Mouse (Mus musculus): Measurements from ENCODE around the gene Nmt1. TPM values are rescaled to one million over a fixed set of nuclear protein-coding genes. Genes with fewer than 3 reads are reported as not detected.

Gene Nmt1
- total and polyA plus RNA-seq, 2 experiments from 2014 or later, result 39.8 to 71.5 TPM

DNA sequence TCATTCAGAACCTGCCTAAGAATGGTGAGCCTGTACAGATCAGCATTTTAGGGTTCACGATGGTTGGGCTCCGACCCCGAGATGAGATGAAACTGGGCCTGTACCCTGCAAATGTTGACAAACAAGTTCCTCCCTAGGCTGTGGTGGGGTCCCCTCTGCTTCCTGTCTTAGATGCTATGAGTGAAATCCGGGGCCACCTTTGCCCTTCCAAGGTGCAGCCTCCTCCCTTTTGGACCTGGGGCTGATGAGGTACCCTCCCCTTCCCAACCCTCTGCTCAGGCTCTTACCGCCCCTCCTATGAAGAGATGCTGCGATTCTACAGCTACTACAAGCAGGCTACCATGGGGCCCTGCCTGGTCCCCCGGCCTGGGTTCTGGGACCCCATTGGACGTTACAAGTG, 75.6 kb downstream of the Nmt1 start:
- H3K36me3 ChIP-seq (ENCODE audit: insufficient read depth, low read length), result no peaks in the 10 kb centered on the region
- no peak for ATAC-seq
- DNase-seq (ENCODE audit: low spot score), result no peak
- no peaks in the 10 kb centered on the region for H3K4me1 ChIP-seq (ENCODE audit: insufficient read depth, low read length)
- WGBS, result 61% methylated on average over 8 of the region's 8 CpGs
- no peak for TF ChIP-seq CTCF (IDR thresholded peaks at IDR 0.05; ENCODE audit: low read depth)
- 0 out of 2 replicates have a peak, but pooled peaks cover 3% of the 10 kb centered on the region for H3K27me3 ChIP-seq (ENCODE audit: insufficient read depth, low read length)
- H3K4me3 ChIP-seq (ENCODE audit: low read length), result peak overlapping the region; percentile 47; the same call in 1 of the 2 replicates
- H3K9ac ChIP-seq (replicated peaks; ENCODE audit: low read length), result 0 out of 2 replicates have a peak overlapping the region, but pooled peaks have one; percentile 42
- H3K27ac ChIP-seq, result no peak overlapping the region
- peak overlapping the region; percentile 87 for H3K4me2 ChIP-seq (ENCODE audit: low read depth, low read length)
- no peaks in the 10 kb centered on the region for H3K9me3 ChIP-seq (ENCODE audit: low read length)

DNA sequence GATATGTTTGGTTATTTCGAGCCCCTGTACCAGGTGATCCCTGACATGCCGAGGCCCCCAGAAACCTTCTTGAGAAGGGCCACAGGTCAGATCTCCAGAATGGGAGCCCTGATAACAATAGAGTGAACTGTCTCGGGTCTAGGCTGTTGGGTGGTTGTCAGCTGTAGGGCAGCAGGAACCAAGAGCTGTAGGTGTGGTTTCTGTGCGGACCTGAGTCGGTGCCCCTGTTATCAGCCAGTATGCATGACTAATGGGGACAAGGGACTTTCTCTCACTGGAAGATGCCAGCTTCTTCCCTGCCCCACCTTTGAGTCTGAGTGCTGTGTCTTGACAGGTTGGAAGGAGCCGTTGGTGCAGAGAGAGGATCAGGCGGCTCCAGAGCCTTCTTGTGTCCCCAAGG, 76.5 kb downstream of the Nmt1 start:
- no peak overlapping the region for H3K4me3 ChIP-seq (ENCODE audit: low read length)
- ATAC-seq, result no peak
- TF ChIP-seq CTCF (IDR thresholded peaks at IDR 0.05; ENCODE audit: low read depth), result no peak
- no peak overlapping the region for H3K4me2 ChIP-seq (ENCODE audit: low read depth, low read length)
- H3K9me3 ChIP-seq (ENCODE audit: low read length), result no peaks in the 10 kb centered on the region
- H3K9ac ChIP-seq (replicated peaks; ENCODE audit: low read length), result no peak overlapping the region
- H3K36me3 ChIP-seq (ENCODE audit: insufficient read depth, low read length), result no peaks in the 10 kb centered on the region
- 0 out of 2 replicates have a peak, but pooled peaks cover 3% of the 10 kb centered on the region for H3K27me3 ChIP-seq (ENCODE audit: insufficient read depth, low read length)
- H3K4me1 ChIP-seq (ENCODE audit: insufficient read depth, low read length), result no peaks in the 10 kb centered on the region
- WGBS, result 82% methylated on average over 7 of the region's 7 CpGs
- no peak overlapping the region for H3K27ac ChIP-seq
- no peak for DNase-seq (ENCODE audit: low spot score)

GRCm38 (mm10) chr11:103105180-103105725, 77.3 kb downstream of the Nmt1 start:
- WGBS, result 55% methylated on average over 14 of the region's 14 CpGs
- H3K9ac ChIP-seq (replicated peaks; ENCODE audit: low read length), result no peak overlapping the region
- H3K27me3 ChIP-seq (ENCODE audit: insufficient read depth, low read length), result 0 out of 2 replicates have a peak, but pooled peaks cover 2% of the 10 kb centered on the region
- no peak overlapping the region for H3K4me3 ChIP-seq (ENCODE audit: low read length)
- no peaks in the 10 kb centered on the region for H3K4me1 ChIP-seq (ENCODE audit: insufficient read depth, low read length)
- TF ChIP-seq CTCF (IDR thresholded peaks at IDR 0.05; ENCODE audit: low read depth), result no peak
- no peaks in the 10 kb centered on the region for H3K9me3 ChIP-seq (ENCODE audit: low read length)
- no peak overlapping the region for H3K27ac ChIP-seq
- no peak overlapping the region for H3K4me2 ChIP-seq (ENCODE audit: low read depth, low read length)
- H3K36me3 ChIP-seq (ENCODE audit: insufficient read depth, low read length), result no peaks in the 10 kb centered on the region
- ATAC-seq, result no peak
- DNase-seq (ENCODE audit: low spot score), result no peak

DNA sequence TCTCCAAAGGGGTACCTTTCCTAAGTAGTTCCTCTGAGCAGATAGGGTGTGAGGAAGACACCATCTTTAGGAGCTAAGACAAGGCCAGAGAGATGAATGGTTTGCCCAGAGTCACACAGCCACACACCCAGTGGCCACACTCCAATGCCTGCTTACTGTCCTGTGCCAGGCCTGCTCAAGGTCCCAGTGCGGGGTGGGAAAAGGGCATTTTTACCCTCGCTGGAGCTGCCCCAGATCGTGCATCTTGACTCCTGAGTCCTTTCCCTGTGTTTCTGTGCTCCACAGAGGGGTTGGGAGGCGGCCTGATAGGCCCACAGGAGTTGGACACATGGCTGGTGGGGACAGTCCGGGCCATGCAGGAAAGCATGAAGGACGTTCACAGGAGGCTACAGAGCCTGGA, 77.8 kb downstream of the Nmt1 start:
- Histone ChIP-seq H3K9ac (replicated peaks; ENCODE audit: low read length) (no peak overlapping the region), H3K27ac (no peak overlapping the region), H3K27me3 (ENCODE audit: insufficient read depth, low read length) (no peaks in the 10 kb centered on the region), H3K9me3 (ENCODE audit: low read length) (no peaks in the 10 kb centered on the region), H3K36me3 (ENCODE audit: insufficient read depth, low read length) (no peaks in the 10 kb centered on the region), H3K4me2 (ENCODE audit: low read depth, low read length) (no peak overlapping the region), H3K4me1 (ENCODE audit: insufficient read depth, low read length) (no peaks in the 10 kb centered on the region), H3K4me3 (ENCODE audit: low read length) (no peak overlapping the region)
- ATAC-seq, result no peak
- TF ChIP-seq CTCF (IDR thresholded peaks at IDR 0.05; ENCODE audit: low read depth), result no peak
- WGBS, result 90% methylated on average over 6 of the region's 6 CpGs
- DNase-seq (ENCODE audit: low spot score), result no peak

GRCm38 (mm10) chr11:103106386-103106785, 78.4 kb downstream of the Nmt1 start:
- no peak overlapping the region for H3K4me3 ChIP-seq (ENCODE audit: low read length)
- no peak overlapping the region for H3K4me2 ChIP-seq (ENCODE audit: low read depth, low read length)
- no peaks in the 10 kb centered on the region for H3K9me3 ChIP-seq (ENCODE audit: low read length)
- TF ChIP-seq CTCF (IDR thresholded peaks at IDR 0.05; ENCODE audit: low read depth), result no peak
- WGBS, result 63% methylated on average over 4 of the region's 4 CpGs
- no peak for DNase-seq (ENCODE audit: low spot score)
- H3K9ac ChIP-seq (replicated peaks; ENCODE audit: low read length), result no peak overlapping the region
- no peaks in the 10 kb centered on the region for H3K36me3 ChIP-seq (ENCODE audit: insufficient read depth, low read length)
- no peak for ATAC-seq
- H3K4me1 ChIP-seq (ENCODE audit: insufficient read depth, low read length), result no peaks in the 10 kb centered on the region
- no peak overlapping the region for H3K27ac ChIP-seq
- H3K27me3 ChIP-seq (ENCODE audit: insufficient read depth, low read length), result 0 out of 2 replicates have a peak, but pooled peaks cover 3% of the 10 kb centered on the region

- peaks cover 5% of the 10 kb centered on the region for H3K4me1 ChIP-seq (ENCODE audit: insufficient read depth, low read length)
- DNase-seq (ENCODE audit: low spot score) (no peak), ATAC-seq (no peak)
- no peak overlapping the region for H3K27ac ChIP-seq
- H3K27me3 ChIP-seq (ENCODE audit: insufficient read depth, low read length), result 0 out of 2 replicates have a peak, but pooled peaks cover 8% of the 10 kb centered on the region
- no peak overlapping the region for H3K4me3 ChIP-seq (ENCODE audit: low read length)
- H3K36me3 ChIP-seq (ENCODE audit: insufficient read depth, low read length), result no peaks in the 10 kb centered on the region
- no peaks in the 10 kb centered on the region for H3K9me3 ChIP-seq (ENCODE audit: low read length)
- WGBS, result 15% methylated on average over 10 of the region's 10 CpGs
- peak overlapping the region; percentile 52; the same call in 1 of the 2 replicates for H3K4me2 ChIP-seq (ENCODE audit: low read depth, low read length)
- no peak for TF ChIP-seq CTCF (IDR thresholded peaks at IDR 0.05; ENCODE audit: low read depth)
- H3K9ac ChIP-seq (replicated peaks; ENCODE audit: low read length), result no peak overlapping the region
These were observed 83.3 kb downstream of the Nmt1 start for GRCm38 (mm10) chr11:103111301-103111700.

DNA sequence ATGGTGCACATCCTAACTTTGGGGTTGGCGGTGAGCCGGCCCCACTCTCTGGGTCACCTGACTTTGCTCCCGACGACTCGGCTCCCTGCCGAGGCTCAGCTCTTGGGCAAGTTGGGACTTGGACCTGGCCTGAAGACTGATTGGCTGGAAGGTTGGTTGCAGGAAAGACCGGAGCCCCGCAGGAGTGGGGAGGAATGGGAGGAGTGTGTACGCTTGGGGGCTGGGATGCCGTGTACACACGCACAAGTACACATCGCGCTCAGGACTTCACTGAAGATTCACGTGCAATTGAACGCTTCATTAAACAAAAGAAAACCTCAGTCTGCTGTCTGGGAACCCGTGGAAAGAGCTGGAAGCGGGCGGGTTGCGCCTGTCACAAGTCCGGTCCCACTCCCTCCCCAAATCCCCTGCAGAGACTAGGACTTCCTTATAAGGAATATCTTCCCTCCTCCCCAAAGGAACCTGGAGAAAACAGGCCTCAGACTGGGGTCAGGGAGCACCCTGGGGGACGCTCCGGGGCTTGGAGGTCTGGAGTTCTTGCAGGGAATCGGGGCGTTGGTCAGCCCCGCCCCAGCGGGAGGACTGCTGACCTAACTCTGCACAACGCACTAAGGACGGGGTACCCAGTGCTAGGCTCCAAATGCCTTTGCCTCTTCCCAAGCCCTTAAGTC, 84.0 kb downstream of the Nmt1 start:
- no peak overlapping the region; the same call in 1 of the 2 replicates for H3K9ac ChIP-seq (replicated peaks; ENCODE audit: low read length)
- peak overlapping the region; percentile 28 for H3K4me3 ChIP-seq (ENCODE audit: low read length)
- DNase-seq (ENCODE audit: low spot score), result no peak
- 2% methylated on average over 28 of the region's 28 CpGs for WGBS
- no peak for ATAC-seq
- no peaks in the 10 kb centered on the region for H3K36me3 ChIP-seq (ENCODE audit: insufficient read depth, low read length)
- 0 out of 2 replicates have a peak, but pooled peaks cover 8% of the 10 kb centered on the region for H3K27me3 ChIP-seq (ENCODE audit: insufficient read depth, low read length)
- no peaks in the 10 kb centered on the region for H3K9me3 ChIP-seq (ENCODE audit: low read length)
- peak overlapping the region; percentile 52 for H3K4me2 ChIP-seq (ENCODE audit: low read depth, low read length)
- H3K4me1 ChIP-seq (ENCODE audit: insufficient read depth, low read length), result peaks cover 5% of the 10 kb centered on the region
- no peak for TF ChIP-seq CTCF (IDR thresholded peaks at IDR 0.05; ENCODE audit: low read depth)
- no peak overlapping the region; the same call in 1 of the 2 replicates for H3K27ac ChIP-seq
